Mouse (Mus musculus) kidney, adult 2 months (tissue): ENCODE results near the gene Tada2a.

Experiments
- CTCF ChIP-seq: fragments of 200-500 bp; conservative IDR thresholded peaks from 2 replicates; pipeline ENCODE4 v1.5.1; 2011; ENCODE audit warnings: low read depth, mild to moderate bottlenecking, control low read depth, low read length, moderate library complexity, mixed read lengths; ENCODE audit not compliant: insufficient read depth, insufficient read length
- POLR2A ChIP-seq: fragments of 200-500 bp; IDR thresholded peaks from one replicate; pipeline ENCODE4 v1.6.1; 2011; ENCODE audit warnings: low read depth, low read length, control low read depth

DNA sequence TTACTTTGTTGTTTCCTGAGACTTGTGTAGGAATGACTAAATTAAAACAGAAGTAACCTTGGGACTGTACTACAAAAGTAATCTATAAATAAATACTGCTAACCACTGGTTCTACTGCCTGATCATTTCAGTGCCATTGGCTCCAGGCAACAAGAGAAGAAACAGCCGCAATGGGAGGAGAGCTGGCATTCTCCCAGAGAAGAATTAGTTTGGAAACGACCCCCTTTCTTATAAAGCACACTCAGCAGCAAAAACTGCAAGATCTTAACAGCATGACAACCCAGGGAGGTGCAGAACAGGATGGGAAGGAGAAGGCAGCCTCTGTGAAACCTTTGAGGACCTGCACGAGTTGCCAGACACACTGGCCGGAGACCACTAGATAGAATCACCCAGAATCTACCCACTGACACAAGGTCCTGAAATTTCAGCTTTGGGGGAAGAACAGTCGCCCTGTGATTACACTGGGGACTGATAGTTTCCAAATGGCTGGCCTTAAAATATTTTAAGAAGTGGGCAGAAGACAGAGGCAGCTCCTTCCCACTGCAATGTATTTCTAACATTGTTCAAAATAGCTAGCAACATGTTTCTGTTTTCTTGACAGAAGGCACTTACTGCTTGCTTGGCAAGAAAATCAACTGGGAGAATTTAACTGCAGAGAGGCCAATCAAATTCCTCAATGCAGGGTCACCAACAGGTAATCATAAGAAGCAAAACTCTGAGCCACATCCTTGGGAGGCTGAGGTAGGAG is 32.0 kb downstream of the Tada2a start:
- TF ChIP-seq POLR2A (no peak), CTCF (no peak)
